Mouse (Mus musculus) spleen, adult 2 months (tissue): ENCODE results near the gene Cyb5r1.

Experiments
- CTCF ChIP-seq: fragments of 200-500 bp; IDR thresholded peaks from 2 replicates; pipeline ENCODE4 v1.5.1; 2011; ENCODE audit warnings: mild to moderate bottlenecking, inconsistent platforms; ENCODE audit not compliant: insufficient read depth, insufficient read length, insufficient replicate concordance; ENCODE audit errors: extremely low read depth
- POLR2A ChIP-seq: fragments of 200-500 bp; IDR thresholded peaks from 2 replicates; pipeline ENCODE4 v1.6.1; 2011; ENCODE audit warnings: low read depth, low read length, inconsistent platforms

DNA sequence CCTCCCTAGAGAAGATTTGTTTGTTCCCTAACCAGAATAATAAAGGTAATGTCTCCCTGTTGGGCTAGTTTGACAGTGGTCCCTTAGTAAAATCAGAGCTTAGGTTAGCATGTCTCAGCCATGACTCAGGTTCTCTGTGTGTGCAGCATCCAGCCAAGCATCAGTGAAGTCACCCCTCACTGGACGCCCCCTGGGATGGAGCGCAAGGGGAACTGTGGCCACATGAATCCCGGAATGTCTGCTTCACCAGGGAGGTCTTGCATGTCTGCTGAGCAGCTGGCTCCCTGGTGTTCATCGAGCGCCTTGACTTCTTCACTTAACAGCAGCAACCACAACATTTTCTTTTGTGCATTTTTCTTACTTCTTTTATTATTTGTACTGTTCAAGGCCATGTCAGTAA, 11.5 kb upstream of the Cyb5r1 start:
- TF ChIP-seq CTCF (no peak), POLR2A (no peak)
